Mouse (Mus musculus) hindbrain, embryonic 10.5 days (tissue): ENCODE measurements around the gene Prkab2. TPM values are rescaled to one million over a fixed set of nuclear protein-coding genes. Genes with fewer than 3 reads are reported as not detected.
A peak's percentile ranks its signal among the peaks of the same experiment; 100 is the strongest.

ENCODE experiments used
- DNase-seq: peaks from one replicate; pipeline ENCODE4 v3.0.0-alpha.2; 2017; ENCODE audit warnings: low spot score
- H3K27ac ChIP-seq: fragments of 300-500 bp; sonication (generic); 2 replicates; pipeline ENCODE4 v1.5.1; 2016; ENCODE audit warnings: mild to moderate bottlenecking, moderate library complexity
- H3K27me3 ChIP-seq: fragments of 300-500 bp; sonication (generic); 2 replicates; pipeline ENCODE4 v1.6.1; 2016; ENCODE audit warnings: mild to moderate bottlenecking; ENCODE audit not compliant: poor library complexity, insufficient read depth, severe bottlenecking
- H3K36me3 ChIP-seq: fragments of 300-500 bp; sonication (generic); 2 replicates; pipeline ENCODE4 v1.6.1; 2016; ENCODE audit warnings: mild to moderate bottlenecking, moderate library complexity
- H3K4me1 ChIP-seq: fragments of 300-500 bp; sonication (generic); replicated peaks from 2 replicates; pipeline ENCODE4 v1.6.1; 2016; ENCODE audit warnings: mild to moderate bottlenecking
- H3K4me3 ChIP-seq: fragments of 300-500 bp; sonication (generic); 2 replicates; pipeline ENCODE4 v1.5.1; 2016; ENCODE audit warnings: mild to moderate bottlenecking, moderate library complexity
- H3K9me3 ChIP-seq: fragments of 300-500 bp; sonication (generic); 2 replicates; pipeline ENCODE4 v1.6.1; 2016; ENCODE audit warnings: mild to moderate bottlenecking, moderate library complexity
- WGBS: fragments of 180-500 bp; shearing (Covaris S2); methylation state at CpG from one replicate; pipeline ENCODE4 v1.1.7; 2016; 5-methylcytosine and 5-hydroxymethylcytosine counted together
- polyA plus RNA-seq: library from polyadenylated mRNA; unstranded; fragments of >200 nt; fragmentation: Nextera tagmentation; extraction: Ambion mirVana; gene quantifications from 2 replicates; pipeline ENCODE4 v1.2.1, GENCODE M21; 2016

The Prkab2 gene
- polyA plus RNA-seq, 1 experiment from 2014 or later = 6.4 TPM

- peaks cover 52% of the 10 kb centered on the region for H3K27me3 ChIP-seq
- H3K4me3 ChIP-seq = peak overlapping the region; percentile 56
- DNase-seq = no peak
- peaks cover 34% of the 10 kb centered on the region for H3K4me1 ChIP-seq
- H3K27ac ChIP-seq = no peak overlapping the region
- no peaks in the 10 kb centered on the region for H3K36me3 ChIP-seq
- no peaks in the 10 kb centered on the region for H3K9me3 ChIP-seq
- 18% methylated on average over 5 of the region's 5 CpGs for WGBS
These were observed 24.6 kb downstream of the Prkab2 start for GRCm38 (mm10) chr3:97682576-97682975.

GRCm38 (mm10) chr3:97683560-97684195 lies 25.7 kb downstream of the Prkab2 start:
- 8% methylated on average over 16 of the region's 16 CpGs for WGBS
- H3K27ac ChIP-seq = 0 out of 2 replicates have a peak overlapping the region, but pooled peaks have one; percentile 37
- peaks cover 52% of the 10 kb centered on the region for H3K27me3 ChIP-seq
- peak; percentile 41 for DNase-seq
- H3K4me1 ChIP-seq = peaks cover 34% of the 10 kb centered on the region
- peak overlapping the region; percentile 29 for H3K4me3 ChIP-seq
- H3K36me3 ChIP-seq = no peaks in the 10 kb centered on the region
- H3K9me3 ChIP-seq = no peaks in the 10 kb centered on the region

- no peak for DNase-seq
- 84% methylated on average over 4 of the region's 4 CpGs for WGBS
- H3K9me3 ChIP-seq = no peaks in the 10 kb centered on the region
- peaks cover 35% of the 10 kb centered on the region for H3K27me3 ChIP-seq
- H3K4me1 ChIP-seq = peaks cover 35% of the 10 kb centered on the region
- no peaks in the 10 kb centered on the region for H3K36me3 ChIP-seq
- H3K4me3 ChIP-seq = no peak overlapping the region
- no peak overlapping the region for H3K27ac ChIP-seq
These were observed 28.6 kb downstream of the Prkab2 start for GRCm38 (mm10) chr3:97686372-97687117.

GRCm38 (mm10) chr3:97689289-97689688 lies 31.3 kb downstream of the Prkab2 start:
- Histone ChIP-seq H3K4me1 (peaks cover 24% of the 10 kb centered on the region), H3K27ac (no peak overlapping the region), H3K9me3 (no peaks in the 10 kb centered on the region), H3K36me3 (no peaks in the 10 kb centered on the region), H3K27me3 (peaks cover 8% of the 10 kb centered on the region; the same call in 1 of the 2 replicates), H3K4me3 (no peak overlapping the region)
- no peak for DNase-seq
- 77% methylated on average over 2 of the region's 2 CpGs for WGBS

- no peak overlapping the region for H3K27ac ChIP-seq
- H3K4me3 ChIP-seq = no peak overlapping the region
- no peaks in the 10 kb centered on the region for H3K36me3 ChIP-seq
- H3K27me3 ChIP-seq = 0 out of 2 replicates have a peak, but pooled peaks cover 1% of the 10 kb centered on the region
- 58% methylated on average over 7 of the region's 7 CpGs for WGBS
- no peak for DNase-seq
- H3K9me3 ChIP-seq = no peaks in the 10 kb centered on the region
- H3K4me1 ChIP-seq = peaks cover 20% of the 10 kb centered on the region
These were observed 32.6 kb downstream of the Prkab2 start for GRCm38 (mm10) chr3:97690590-97690989.

GRCm38 (mm10) chr3:97691443-97692017 lies 33.5 kb downstream of the Prkab2 start:
- Histone ChIP-seq H3K27ac (peak overlapping the region; percentile 2; the same call in 1 of the 2 replicates), H3K4me1 (peaks cover 20% of the 10 kb centered on the region), H3K9me3 (no peaks in the 10 kb centered on the region), H3K36me3 (no peaks in the 10 kb centered on the region), H3K27me3 (no peaks in the 10 kb centered on the region), H3K4me3 (no peak overlapping the region)
- WGBS = 71% methylated on average over 12 of the region's 12 CpGs
- DNase-seq = no peak

- 86% methylated on average over 6 of the region's 6 CpGs for WGBS
- no peak for DNase-seq
- Histone ChIP-seq H3K27ac (no peak overlapping the region), H3K9me3 (no peaks in the 10 kb centered on the region), H3K4me1 (peaks cover 20% of the 10 kb centered on the region), H3K4me3 (no peak overlapping the region), H3K36me3 (no peaks in the 10 kb centered on the region), H3K27me3 (no peaks in the 10 kb centered on the region)
These were observed 35.8 kb downstream of the Prkab2 start for GRCm38 (mm10) chr3:97693806-97694205.

- Histone ChIP-seq H3K27me3 (no peaks in the 10 kb centered on the region), H3K27ac (no peak overlapping the region), H3K4me1 (peaks cover 5% of the 10 kb centered on the region), H3K36me3 (no peaks in the 10 kb centered on the region), H3K9me3 (no peaks in the 10 kb centered on the region), H3K4me3 (no peak overlapping the region)
- WGBS = 86% methylated on average over 9 of the region's 9 CpGs
- no peak for DNase-seq
These were observed 38.9 kb downstream of the Prkab2 start for GRCm38 (mm10) chr3:97696866-97697265.

- Histone ChIP-seq H3K4me1 (0 out of 2 replicates have a peak, but pooled peaks cover 1% of the 10 kb centered on the region), H3K36me3 (no peaks in the 10 kb centered on the region), H3K27me3 (no peaks in the 10 kb centered on the region), H3K27ac (no peak overlapping the region), H3K4me3 (no peak overlapping the region), H3K9me3 (no peaks in the 10 kb centered on the region)
- WGBS = 81% methylated on average over 9 of the region's 9 CpGs
- DNase-seq = no peak
These were observed 39.3 kb downstream of the Prkab2 start for GRCm38 (mm10) chr3:97697291-97697690.

- WGBS = 81% methylated on average over 3 of the region's 3 CpGs
- Histone ChIP-seq H3K36me3 (no peaks in the 10 kb centered on the region), H3K4me3 (no peak overlapping the region), H3K4me1 (no peaks in the 10 kb centered on the region), H3K27me3 (no peaks in the 10 kb centered on the region), H3K27ac (no peak overlapping the region), H3K9me3 (no peaks in the 10 kb centered on the region)
- no peak for DNase-seq
These were observed 41.1 kb downstream of the Prkab2 start for GRCm38 (mm10) chr3:97699061-97699460.

- no peaks in the 10 kb centered on the region for H3K36me3 ChIP-seq
- no peak overlapping the region for H3K4me3 ChIP-seq
- no peak for DNase-seq
- H3K27ac ChIP-seq = no peak overlapping the region
- WGBS = 58% methylated on average over 3 of the region's 3 CpGs
- no peaks in the 10 kb centered on the region for H3K9me3 ChIP-seq
- no peaks in the 10 kb centered on the region for H3K27me3 ChIP-seq
- no peaks in the 10 kb centered on the region for H3K4me1 ChIP-seq
These were observed 43.2 kb downstream of the Prkab2 start for GRCm38 (mm10) chr3:97701198-97701597.

GRCm38 (mm10) chr3:97702448-97703080 lies 44.6 kb downstream of the Prkab2 start:
- Histone ChIP-seq H3K4me1 (no peaks in the 10 kb centered on the region), H3K27ac (no peak overlapping the region), H3K27me3 (no peaks in the 10 kb centered on the region), H3K4me3 (no peak overlapping the region), H3K36me3 (no peaks in the 10 kb centered on the region), H3K9me3 (no peaks in the 10 kb centered on the region)
- DNase-seq = no peak
- WGBS = 91% methylated on average over 11 of the region's 11 CpGs

GRCm38 (mm10) chr3:97705508-97705907 lies 47.5 kb downstream of the Prkab2 start:
- WGBS = 86% methylated on average over 3 of the region's 3 CpGs
- no peak overlapping the region for H3K4me3 ChIP-seq
- no peaks in the 10 kb centered on the region for H3K9me3 ChIP-seq
- no peak overlapping the region for H3K27ac ChIP-seq
- H3K4me1 ChIP-seq = no peaks in the 10 kb centered on the region
- DNase-seq = no peak
- H3K27me3 ChIP-seq = no peaks in the 10 kb centered on the region
- H3K36me3 ChIP-seq = no peaks in the 10 kb centered on the region
